Mouse (Mus musculus) ovary, adult 18-20 months (tissue): ENCODE results near the gene Mkln1.

ENCODE experiments used
- DNase-seq: peaks from one replicate; pipeline ENCODE4 v3.0.0; 2022; ENCODE audit warnings: low spot score, mixed read lengths

The Mkln1 gene

GRCm38 (mm10) chr6:31397775-31398430 lies 632 bp upstream of the Mkln1 start:
- no peak for DNase-seq

- DNase-seq, result no peak
These were observed 643 bp downstream of the Mkln1 start for GRCm38 (mm10) chr6:31399206-31399549.

- DNase-seq, result peak; percentile 13
These were observed 1.0 kb downstream of the Mkln1 start for GRCm38 (mm10) chr6:31399566-31399965.

GRCm38 (mm10) chr6:31411017-31411416 lies 12.5 kb downstream of the Mkln1 start:
- no peak for DNase-seq

- DNase-seq, result no peak
These were observed 14.0 kb downstream of the Mkln1 start for GRCm38 (mm10) chr6:31412487-31412886.

GRCm38 (mm10) chr6:31413556-31413955 lies 15.0 kb downstream of the Mkln1 start:
- DNase-seq, result no peak

- no peak for DNase-seq
These were observed 15.8 kb downstream of the Mkln1 start for GRCm38 (mm10) chr6:31414303-31414702.

GRCm38 (mm10) chr6:31425428-31425827 lies 26.9 kb downstream of the Mkln1 start:
- DNase-seq, result no peak

- DNase-seq, result no peak
These were observed 38.7 kb downstream of the Mkln1 start for GRCm38 (mm10) chr6:31437264-31437663.

GRCm38 (mm10) chr6:31445258-31445657 lies 46.7 kb downstream of the Mkln1 start:
- no peak for DNase-seq

GRCm38 (mm10) chr6:31453735-31454134 lies 55.2 kb downstream of the Mkln1 start:
- no peak for DNase-seq

- DNase-seq, result no peak
These were observed 56.8 kb downstream of the Mkln1 start for GRCm38 (mm10) chr6:31455376-31455775.

- peak; percentile 9 for DNase-seq
These were observed 58.5 kb downstream of the Mkln1 start for GRCm38 (mm10) chr6:31456988-31457387.

- DNase-seq, result no peak
These were observed 70.9 kb downstream of the Mkln1 start for GRCm38 (mm10) chr6:31469431-31469830.

GRCm38 (mm10) chr6:31478221-31478620 lies 79.7 kb downstream of the Mkln1 start:
- no peak for DNase-seq

GRCm38 (mm10) chr6:31480008-31480407 lies 81.5 kb downstream of the Mkln1 start:
- no peak for DNase-seq

- DNase-seq, result no peak
These were observed 88.1 kb downstream of the Mkln1 start for GRCm38 (mm10) chr6:31486601-31487000.

GRCm38 (mm10) chr6:31489950-31490349 lies 91.4 kb downstream of the Mkln1 start:
- no peak for DNase-seq

GRCm38 (mm10) chr6:31495122-31495731 lies 96.7 kb downstream of the Mkln1 start:
- DNase-seq, result no peak

GRCm38 (mm10) chr6:31496227-31496626 lies 97.7 kb downstream of the Mkln1 start:
- no peak for DNase-seq

GRCm38 (mm10) chr6:31499836-31500235 lies 101.3 kb downstream of the Mkln1 start:
- no peak for DNase-seq

GRCm38 (mm10) chr6:31500260-31500659 lies 101.7 kb downstream of the Mkln1 start:
- DNase-seq, result no peak

- no peak for DNase-seq
These were observed 102.2 kb downstream of the Mkln1 start for GRCm38 (mm10) chr6:31500691-31501090.

- DNase-seq, result no peak
These were observed 104.1 kb downstream of the Mkln1 start for GRCm38 (mm10) chr6:31502614-31503013.
